Mouse (Mus musculus) heart, embryonic 14.5 days (tissue): ENCODE results near the gene Gm10570. TPM values are rescaled to one million over a fixed set of nuclear protein-coding genes. Genes with fewer than 3 reads are reported as not detected.

Experiments
- ATAC-seq: fragments of 200-750 bp; cut with Nextera tagmentation; 2 replicates; pipeline ENCODE4 v1.8.0; 2017; ENCODE audit warnings: low read depth, moderate TSS enrichment; ENCODE audit not compliant: insufficient number of reproducible peaks, insufficient read depth, low FRiP score
- H3K27ac ChIP-seq, 2 experiments: fragments of 200-500 bp in 1 of 2; fragments of 300-500 bp in 1 of 2; sonication (generic) in 1 of 2; replicated peaks in 1 of 2; 2 replicates each; pipeline ENCODE4 v1.5.1; 2012 to 2014; ENCODE audit warnings: low read depth in 2 of 2, low read length in 2 of 2, control low read depth in 1 of 2, mild to moderate bottlenecking in 1 of 2, mixed read lengths in 1 of 2; ENCODE audit not compliant: control insufficient read depth in 1 of 2, insufficient read depth in 1 of 2
- H3K27me3 ChIP-seq: fragments of 300-500 bp; sonication (generic); 2 replicates; pipeline ENCODE4 v1.6.1; 2014; ENCODE audit warnings: mild to moderate bottlenecking, low read length, control low read depth; ENCODE audit not compliant: control insufficient read depth, insufficient read depth
- H3K36me3 ChIP-seq: fragments of 300-500 bp; sonication (generic); 2 replicates; pipeline ENCODE4 v1.6.1; 2014; ENCODE audit warnings: mild to moderate bottlenecking, control low read depth, low read length, mixed read lengths; ENCODE audit not compliant: control insufficient read depth, insufficient read depth
- H3K4me1 ChIP-seq, 2 experiments: fragments of 200-500 bp in 1 of 2; fragments of 300-500 bp in 1 of 2; sonication (generic) in 1 of 2; 2 replicates each; pipeline ENCODE4 v1.6.1; 2012 to 2014; ENCODE audit warnings: low read length in 2 of 2, control low read depth in 1 of 2, mixed read lengths in 1 of 2; ENCODE audit not compliant: control insufficient read depth in 2 of 2, insufficient read depth in 2 of 2
- H3K4me2 ChIP-seq: fragments of 300-500 bp; sonication (generic); 2 replicates; pipeline ENCODE4 v1.6.1; 2014; ENCODE audit warnings: mild to moderate bottlenecking, low read length
- H3K4me3 ChIP-seq, 2 experiments: fragments of 200-500 bp in 1 of 2; fragments of 300-500 bp in 1 of 2; sonication (generic) in 1 of 2; 2 replicates each; pipeline ENCODE4 v1.5.1; 2012 to 2014; ENCODE audit warnings: low read length in 2 of 2, mild to moderate bottlenecking in 2 of 2, control low read depth in 1 of 2, low read depth in 1 of 2, moderate library complexity in 1 of 2; ENCODE audit not compliant: control insufficient read depth in 1 of 2, insufficient read depth in 1 of 2
- H3K9ac ChIP-seq: fragments of 300-500 bp; sonication (generic); 2 replicates; pipeline ENCODE4 v1.6.1; 2014; ENCODE audit warnings: mild to moderate bottlenecking, low read length
- H3K9me3 ChIP-seq: fragments of 300-500 bp; sonication (generic); 2 replicates; pipeline ENCODE4 v1.6.1; 2016; ENCODE audit warnings: low read length, control low read depth; ENCODE audit not compliant: control insufficient read depth
- WGBS: fragments of 180-500 bp; shearing (Covaris S2); extraction: QIAGEN DNeasy Blood & Tissue Kit; methylation state at CpG from one replicate; pipeline ENCODE4 v1.1.7; 2014; 5-methylcytosine and 5-hydroxymethylcytosine counted together
- polyA plus RNA-seq: library from polyadenylated mRNA; unstranded; fragments of >200 nt; fragmentation: Nextera tagmentation; extraction: Ambion mirVana; gene quantifications from 2 replicates; pipeline ENCODE4 v1.2.1, GENCODE M21; 2014

The Gm10570 gene
- 0.74 and 1.2 TPM in 2 replicates for polyA plus RNA-seq

- H3K27ac ChIP-seq, result peak within 1 kb of the TSS; percentile 92 to 93
Observed at GRCm38 (mm10) chr4:130308231-130309081, at the start of gene Gm10570, which contains the start of gene Fabp3. Gene Gm10570 (minus strand): TSS chr4:130308674. Gene Fabp3 (plus strand): TSS chr4:130308595.

GRCm38 (mm10) chr4:130357946-130358345 lies 49.5 kb upstream of the Gm10570 start:
- Histone ChIP-seq H3K9ac (no peak overlapping the region), H3K27ac (no peak overlapping the region), H3K4me3 (no peak overlapping the region), H3K4me1 (peaks cover 2 to 22% of the 10 kb centered on the region in 2 experiments; a peak in 3 of 4 replicates), H3K9me3 (no peaks in the 10 kb centered on the region), H3K36me3 (peaks cover 16% of the 10 kb centered on the region), H3K4me2 (no peak overlapping the region), H3K27me3 (no peaks in the 10 kb centered on the region)
- ATAC-seq, result no peak

More at GRCm38 (mm10) chr4:130308231-130309081, at the start of gene Gm10570, which contains the start of gene Fabp3:
- H3K9me3 ChIP-seq, result no peaks in the 10 kb centered on the region
- ATAC-seq, result peak; percentile 73
- peaks cover 26% of the 10 kb centered on the region for H3K36me3 ChIP-seq
- H3K4me1 ChIP-seq, result peaks cover 22 to 44% of the 10 kb centered on the region in 2 experiments
- peak within 1 kb of the TSS; percentile 82 for H3K9ac ChIP-seq
- peak within 1 kb of the TSS; percentile 89 for H3K4me2 ChIP-seq
- WGBS, result under 1% methylated on average over 51 of the region's 52 CpGs
- peaks cover 5% of the 10 kb centered on the region; the same call in 1 of the 2 replicates for H3K27me3 ChIP-seq
- H3K4me3 ChIP-seq, result peak within 1 kb of the TSS; percentile 59 to 84

- no peaks in the 10 kb centered on the region for H3K27me3 ChIP-seq
- peaks cover 63% of the 10 kb centered on the region for H3K36me3 ChIP-seq
- H3K9ac ChIP-seq, result no peak overlapping the region
- H3K9me3 ChIP-seq, result 0 out of 2 replicates have a peak, but pooled peaks cover 4% of the 10 kb centered on the region
- WGBS, result 87% methylated on average over 7 of the region's 7 CpGs
- no peak for ATAC-seq
- no peak overlapping the region for H3K4me2 ChIP-seq
- no peak overlapping the region for H3K27ac ChIP-seq
- no peaks in the 10 kb centered on the region for H3K4me1 ChIP-seq
- H3K4me3 ChIP-seq, result no peak overlapping the region
Observed at GRCm38 (mm10) chr4:130352588-130352987, 44.1 kb upstream of the Gm10570 start.

- Histone ChIP-seq H3K27me3 (no peaks in the 10 kb centered on the region), H3K4me2 (no peak overlapping the region), H3K4me1 (peaks cover 0 to 3% of the 10 kb centered on the region in 2 experiments; a peak in 1 of 4 replicates), H3K9ac (no peak overlapping the region), H3K27ac (no peak overlapping the region), H3K36me3 (peaks cover 71% of the 10 kb centered on the region), H3K9me3 (0 out of 2 replicates have a peak, but pooled peaks cover 4% of the 10 kb centered on the region), H3K4me3 (no peak overlapping the region)
- 81% methylated on average over 16 of the region's 16 CpGs for WGBS
- no peak for ATAC-seq
Observed at GRCm38 (mm10) chr4:130350690-130351422, 42.4 kb upstream of the Gm10570 start.

- no peak for ATAC-seq
- Histone ChIP-seq H3K36me3 (peaks cover 71% of the 10 kb centered on the region), H3K27me3 (no peaks in the 10 kb centered on the region), H3K9me3 (0 out of 2 replicates have a peak, but pooled peaks cover 4% of the 10 kb centered on the region), H3K4me3 (no peak overlapping the region), H3K9ac (no peak overlapping the region), H3K27ac (no peak overlapping the region), H3K4me1 (peaks cover 0 to 3% of the 10 kb centered on the region in 2 experiments; a peak in 1 of 4 replicates), H3K4me2 (no peak overlapping the region)
- 92% methylated on average over 6 of the region's 6 CpGs for WGBS
Observed at GRCm38 (mm10) chr4:130349666-130350065, 41.2 kb upstream of the Gm10570 start.

GRCm38 (mm10) chr4:130341691-130342090 lies 33.2 kb upstream of the Gm10570 start:
- no peak overlapping the region for H3K4me3 ChIP-seq
- no peaks in the 10 kb centered on the region for H3K9me3 ChIP-seq
- ATAC-seq, result no peak
- H3K36me3 ChIP-seq, result peaks cover 33% of the 10 kb centered on the region
- WGBS, result 30% methylated on average over 4 of the region's 4 CpGs
- no peak overlapping the region for H3K27ac ChIP-seq
- no peak overlapping the region for H3K4me2 ChIP-seq
- peaks cover 0 to 3% of the 10 kb centered on the region in 2 experiments; a peak in 1 of 4 replicates for H3K4me1 ChIP-seq
- no peaks in the 10 kb centered on the region for H3K27me3 ChIP-seq
- no peak overlapping the region for H3K9ac ChIP-seq

GRCm38 (mm10) chr4:130335867-130336266 lies 27.4 kb upstream of the Gm10570 start:
- no peaks in the 10 kb centered on the region for H3K9me3 ChIP-seq
- H3K4me2 ChIP-seq, result no peak overlapping the region
- WGBS, result 87% methylated on average over 5 of the region's 5 CpGs
- H3K27me3 ChIP-seq, result no peaks in the 10 kb centered on the region
- H3K9ac ChIP-seq, result no peak overlapping the region
- H3K36me3 ChIP-seq, result peaks cover 62% of the 10 kb centered on the region
- no peak for ATAC-seq
- H3K4me3 ChIP-seq, result no peak overlapping the region
- no peak overlapping the region for H3K27ac ChIP-seq
- H3K4me1 ChIP-seq, result no peaks in the 10 kb centered on the region
